Mouse (Mus musculus) embryonic stem cell, embryonic (primary cell): ENCODE measurements at regions not wholly inside any gene's neighbourhood (a gene's known extent, or its start where the extent isn't known, plus 50 kb on each side); places are given as distances from the start of the nearest gene placed in this dataset.

Experiments
- CTCF ChIA-PET, 4 experiments: fragments of 300-600 bp in 2 of 4; fragments of 350-600 bp in 2 of 4; sonication (Branson Sonifier 250); formaldehyde crosslinking; loops; one replicate each; lab custom pipeline; 2022; ENCODE audit warnings: inconsistent platforms in 2 of 4; lab: Charles Lee
- POLR2A ChIA-PET, 4 experiments: fragments of 300-600 bp in 2 of 4; fragments of 350-600 bp in 2 of 4; sonication (Branson Sonifier 250); formaldehyde crosslinking; loops; one replicate each; lab custom pipeline; 2022; ENCODE audit warnings: antibody characterized with exemption in 4 of 4, inconsistent platforms in 1 of 4; lab: Charles Lee

- POLR2A ChIA-PET: no interaction called here
- CTCF ChIA-PET: interaction anchor here in 1 of 4 experiments (0.6 kb wide), 1 partner anchor 46 kb away, joined by 4 read pairs; no protein-coding TSS in a partner anchor
Measured at GRCm38 (mm10) chr19:32881443-32881842, 124.1 kb downstream of the Pten start.

GRCm38 (mm10) chr19:32884279-32884678 is 127.0 kb downstream of the Pten start:
- ChIA-PET CTCF (interaction anchor here in 1 of 4 experiments (1.3 kb wide), 1 partner anchor 129 kb away, joined by 3 read pairs; no protein-coding TSS in a partner anchor), POLR2A (interaction anchor here in 2 of 4 experiments (0.6 to 1.4 kb wide), 5 partner anchors 8 to 259 kb away, joined by 3 to 4 read pairs (median 3); no protein-coding TSS in a partner anchor)

- CTCF ChIA-PET: no interaction called here
- POLR2A ChIA-PET: interaction anchor here in 1 of 4 experiments (1.4 kb wide), 1 partner anchor 10 kb away, joined by 4 read pairs; no protein-coding TSS in a partner anchor
Measured at GRCm38 (mm10) chr19:32885481-32886131, 128.3 kb downstream of the Pten start.

- ChIA-PET POLR2A (interaction anchor here in 1 of 4 experiments (0.8 kb wide), 1 partner anchor 295 kb away, joined by 6 read pairs; no protein-coding TSS in a partner anchor), CTCF (no interaction called here)
Measured at GRCm38 (mm10) chr19:32887190-32887589, 129.9 kb downstream of the Pten start.

DNA sequence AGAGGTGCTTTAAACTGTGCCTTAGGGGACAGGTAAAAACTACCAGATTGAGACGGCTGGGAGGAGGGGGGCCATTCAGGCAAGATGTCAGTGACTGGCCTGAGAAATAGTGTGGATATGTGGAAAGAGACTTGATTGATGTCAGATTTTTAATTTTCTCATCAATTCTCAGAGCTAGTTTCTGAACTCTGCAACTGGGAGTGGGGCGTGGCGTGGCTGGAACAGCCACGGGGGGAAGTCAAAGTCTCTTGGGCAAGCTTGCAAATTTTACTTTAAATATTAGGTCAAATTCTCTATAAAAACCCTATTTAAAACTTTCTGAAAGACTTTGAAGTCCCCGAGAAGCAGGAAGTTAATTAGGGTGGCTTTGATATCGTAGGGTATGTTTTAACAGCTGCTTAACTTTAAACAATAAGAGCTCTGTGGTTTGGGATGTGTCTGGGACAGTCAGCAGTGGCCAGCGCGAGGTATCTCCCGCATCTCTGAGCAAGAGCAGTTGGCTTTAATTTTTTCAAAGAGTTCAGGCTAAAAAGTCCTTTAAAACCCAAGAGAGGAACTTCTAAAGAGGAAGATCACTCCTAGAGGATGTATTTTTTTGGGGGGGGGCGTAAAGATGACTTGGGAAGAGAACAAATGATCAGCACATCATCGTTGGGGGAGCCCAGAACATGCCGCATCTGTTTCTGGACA is 131.5 kb downstream of the Pten start:
- CTCF ChIA-PET: interaction anchor here in 1 of 4 experiments (0.6 kb wide), 1 partner anchor 377 kb away, joined by 3 read pairs; no protein-coding TSS in a partner anchor
- POLR2A ChIA-PET: interaction anchor here in 2 of 4 experiments (0.6 to 1.0 kb wide), 4 partner anchors 29 to 404 kb away, joined by 3 to 10 read pairs (median 3); no protein-coding TSS in a partner anchor

DNA sequence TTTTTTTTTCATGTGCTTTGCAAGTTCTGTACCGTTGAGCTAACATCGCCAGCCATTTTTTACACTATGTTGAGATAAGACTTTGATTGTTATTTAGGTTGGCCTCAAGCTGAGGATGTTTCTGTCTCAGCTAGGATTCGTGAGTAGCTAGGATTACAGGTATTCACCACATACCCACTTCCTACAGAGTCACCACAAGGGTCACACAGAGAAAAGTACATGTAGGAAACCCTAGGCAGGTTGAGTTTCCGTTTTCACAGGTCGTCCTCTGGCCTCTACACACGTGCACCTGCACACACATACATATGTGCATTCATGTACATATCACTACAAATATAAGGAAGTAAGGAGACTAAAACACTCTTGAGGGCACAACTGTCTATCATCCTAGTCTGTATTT is 133.5 kb downstream of the Pten start:
- ChIA-PET POLR2A (interaction anchor here in 1 of 4 experiments (0.9 kb wide), 1 partner anchor 21 kb away, joined by 3 read pairs; no protein-coding TSS in a partner anchor), CTCF (no interaction called here)

DNA sequence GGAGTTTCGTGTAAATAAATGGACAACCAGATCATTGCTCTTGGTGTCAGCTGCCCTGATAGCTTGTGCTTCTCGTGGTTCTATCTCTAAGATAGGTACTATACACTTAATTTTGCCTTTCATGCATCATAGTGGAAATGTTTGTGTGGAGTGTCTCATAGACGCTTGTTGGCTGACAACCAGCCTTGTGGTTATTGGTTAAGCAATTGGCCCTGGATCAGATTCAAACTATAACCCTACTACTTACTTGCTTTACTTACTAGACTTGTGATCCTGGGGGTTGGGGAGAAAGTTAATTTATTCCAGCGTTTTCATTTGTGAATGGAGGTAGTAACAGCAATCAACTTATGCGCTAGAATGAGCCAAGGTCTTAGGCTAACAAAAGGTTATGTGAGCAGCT is 135.2 kb downstream of the Pten start:
- CTCF ChIA-PET: no interaction called here
- POLR2A ChIA-PET: no interaction called here

GRCm38 (mm10) chr19:32903454-32904108 is 146.3 kb downstream of the Pten start:
- POLR2A ChIA-PET: no interaction called here
- CTCF ChIA-PET: no interaction called here

GRCm38 (mm10) chr19:32904517-32904916 is 147.2 kb downstream of the Pten start:
- POLR2A ChIA-PET: no interaction called here
- CTCF ChIA-PET: no interaction called here

- ChIA-PET CTCF (interaction anchor here in 2 of 4 experiments (0.6 kb wide), 2 partner anchors 102 to 335 kb away, joined by 3 read pairs; no protein-coding TSS in a partner anchor), POLR2A (no interaction called here)
Measured at GRCm38 (mm10) chr19:32905901-32906431, 148.7 kb downstream of the Pten start.

DNA sequence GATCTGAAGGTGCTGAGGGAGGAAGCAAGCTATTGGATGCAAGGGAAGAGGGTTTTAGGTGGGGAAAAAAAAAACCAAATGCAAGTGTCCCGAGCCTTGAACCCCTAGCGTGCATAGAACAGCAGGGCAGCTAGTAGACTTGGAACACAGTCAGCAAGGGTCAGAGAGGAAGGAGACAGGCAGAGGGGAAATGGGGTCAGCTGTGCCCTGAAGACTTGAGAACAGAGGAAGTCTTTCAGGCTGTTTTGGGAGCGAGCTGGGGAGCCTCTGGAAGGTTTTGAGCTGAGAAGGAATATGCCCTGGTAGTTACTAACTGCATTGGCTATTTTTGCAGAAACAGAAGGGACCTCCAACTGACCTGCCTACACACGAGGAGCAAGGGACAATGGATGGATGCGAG is 149.5 kb downstream of the Pten start:
- CTCF ChIA-PET: interaction anchor here in 1 of 4 experiments (0.6 kb wide), 2 partner anchors 69 to 101 kb away, joined by 3 read pairs; no protein-coding TSS in a partner anchor
- POLR2A ChIA-PET: interaction anchor here in 1 of 4 experiments (0.6 kb wide), 1 partner anchor 722 kb away, joined by 3 read pairs; no protein-coding TSS in a partner anchor

- ChIA-PET CTCF (no interaction called here), POLR2A (interaction anchor here in 3 of 4 experiments (0.6 to 1.2 kb wide), 6 partner anchors 12 to 269 kb away, joined by 3 to 4 read pairs (median 3); no protein-coding TSS in a partner anchor)
Measured at GRCm38 (mm10) chr19:32910050-32910462, 152.8 kb downstream of the Pten start.

DNA sequence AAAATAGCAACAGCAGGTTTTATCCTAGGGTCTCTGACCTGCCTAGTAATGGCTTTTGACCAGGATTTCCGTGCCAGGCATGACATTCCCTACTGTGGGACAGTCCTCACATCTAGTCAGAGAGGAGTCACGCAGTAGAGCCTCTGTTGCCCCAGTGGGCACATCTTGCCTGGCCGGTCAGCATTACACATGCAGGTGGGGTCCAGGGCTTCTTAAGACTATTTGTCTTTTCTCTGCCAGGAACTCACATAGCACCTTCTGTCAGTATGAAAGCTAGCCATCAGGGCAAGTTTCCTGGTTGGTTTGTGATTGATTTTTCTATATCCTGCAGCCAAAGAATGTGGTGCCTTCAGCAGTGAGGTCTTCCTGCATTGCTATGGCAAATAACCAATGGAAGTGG is 155.0 kb downstream of the Pten start:
- ChIA-PET POLR2A (interaction anchor here in 2 of 4 experiments (0.9 kb wide), 2 partner anchors 22 to 44 kb away, joined by 3 read pairs; no protein-coding TSS in a partner anchor), CTCF (no interaction called here)

- ChIA-PET CTCF (no interaction called here), POLR2A (interaction anchor here in 2 of 4 experiments (0.5 to 1.4 kb wide), 3 partner anchors 8 to 47 kb away, joined by 3 to 8 read pairs (median 3); no protein-coding TSS in a partner anchor)
Measured at GRCm38 (mm10) chr19:32916507-32917280, 159.4 kb downstream of the Pten start.

- POLR2A ChIA-PET: no interaction called here
- CTCF ChIA-PET: no interaction called here
Measured at GRCm38 (mm10) chr19:32921021-32921420, 163.7 kb downstream of the Pten start.

GRCm38 (mm10) chr19:32923911-32924310 is 166.6 kb downstream of the Pten start:
- ChIA-PET POLR2A (interaction anchor here in 1 of 4 experiments (1.6 kb wide), 1 partner anchor 8 kb away, joined by 3 read pairs; no protein-coding TSS in a partner anchor), CTCF (no interaction called here)

DNA sequence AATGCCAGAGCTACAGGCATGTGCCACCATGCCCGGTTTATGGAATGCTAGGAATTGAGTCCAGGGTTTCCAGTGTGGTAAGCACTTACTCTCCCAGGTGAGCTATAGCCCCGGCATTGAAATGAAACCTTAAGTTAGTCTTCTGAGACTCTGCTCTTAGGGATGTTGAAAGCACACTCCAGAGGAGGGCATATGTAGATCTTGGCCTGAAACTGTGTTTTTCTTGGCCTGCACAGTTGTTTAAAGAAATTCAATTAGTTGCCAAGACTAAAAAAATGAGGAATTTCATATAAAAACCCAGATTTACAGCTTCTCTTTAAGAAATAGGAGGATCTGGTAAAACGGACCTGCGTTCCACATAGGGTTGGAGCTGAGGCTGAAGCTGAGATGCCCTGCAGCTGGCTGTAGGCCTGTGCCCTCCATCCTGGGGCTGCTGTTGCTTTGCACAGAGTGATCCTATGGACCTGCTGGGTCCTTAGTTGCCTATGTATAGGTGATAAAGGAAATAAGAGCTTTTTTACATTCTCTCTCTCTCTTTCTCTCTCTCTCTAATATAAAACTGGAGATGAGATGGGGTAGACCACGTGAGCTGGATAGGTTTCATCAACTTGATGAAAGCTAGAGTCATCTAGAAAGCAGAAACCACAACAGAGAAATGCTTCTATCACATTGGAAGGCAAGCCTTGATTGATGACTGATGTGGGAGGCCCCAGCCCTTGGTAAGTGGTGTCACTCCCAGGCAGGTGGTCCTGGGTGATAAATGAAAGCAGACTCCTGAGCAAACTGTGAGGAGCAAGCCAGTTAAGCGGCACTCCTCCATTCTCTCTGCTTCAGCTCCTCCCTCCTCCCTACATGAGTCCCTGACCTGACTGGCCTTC is 168.6 kb downstream of the Pten start:
- CTCF ChIA-PET: interaction anchor here in 1 of 4 experiments (0.6 kb wide), 1 partner anchor 426 kb away, joined by 4 read pairs; no protein-coding TSS in a partner anchor
- POLR2A ChIA-PET: interaction anchor here in 1 of 4 experiments (0.6 kb wide), 1 partner anchor 49 kb away, joined by 3 read pairs; no protein-coding TSS in a partner anchor
